Mouse (Mus musculus) ES-Bruce4 (cell line): ENCODE measurements at regions not wholly inside any gene's neighbourhood (a gene's known extent, or its start where the extent isn't known, plus 50 kb on each side); places are given as distances from the start of the nearest gene placed in this dataset.

Experiments used
- CTCF ChIP-seq: IDR thresholded peaks from one replicate; pipeline ENCODE4 v1.8.1; 2011; ENCODE audit warnings: low read depth, low read length
- EP300 ChIP-seq: IDR thresholded peaks from 2 replicates; pipeline ENCODE4 v1.6.1; 2011; ENCODE audit warnings: low read depth, low read length; ENCODE audit not compliant: insufficient read depth
- POLR2A ChIP-seq: IDR thresholded peaks from one replicate; pipeline ENCODE4 v1.8.1; 2011; ENCODE audit warnings: low read length; ENCODE audit not compliant: insufficient read depth

GRCm38 (mm10) chr6:99842723-99843122, 116.5 kb upstream of the Prok2 start:
- no peak for TF ChIP-seq POLR2A
- TF ChIP-seq CTCF, result no peak
- no peak for TF ChIP-seq EP300
